Mouse (Mus musculus) lung, adult 2 months (tissue): ENCODE data around the gene Slc25a42. TPM values are rescaled to one million over a fixed set of nuclear protein-coding genes. Genes with fewer than 3 reads are reported as not detected.
A peak's percentile ranks its signal among the peaks of the same experiment; 100 is the strongest.

Experiments
- DNase-seq: peaks from one replicate; pipeline ENCODE4 v3.0.0; 2022
- H3K4me1 ChIP-seq: fragments of 200-500 bp; 2 replicates; pipeline ENCODE4 v1.6.1; 2011; ENCODE audit warnings: low read length; ENCODE audit not compliant: control insufficient read depth, insufficient read depth
- H3K4me3 ChIP-seq: fragments of 200-500 bp; replicated peaks from 2 replicates; pipeline ENCODE3; 2011; ENCODE audit warnings: low read depth, mild to moderate bottlenecking, control low read depth, low read length; ENCODE audit errors: extremely low read depth
- CTCF ChIP-seq: fragments of 200-500 bp; IDR thresholded peaks from 2 replicates; pipeline ENCODE4 v1.5.1; 2011; ENCODE audit warnings: mild to moderate bottlenecking, low read length, control low read depth; ENCODE audit not compliant: insufficient read depth
- POLR2A ChIP-seq: fragments of 200-500 bp; IDR thresholded peaks from 2 replicates; pipeline ENCODE4 v1.6.1; 2011; ENCODE audit warnings: low read depth, mild to moderate bottlenecking, control low read depth, low read length, borderline replicate concordance; ENCODE audit errors: extremely low read depth
- whole genome bisulfite sequencing: fragments of 180-500 bp; shearing (Covaris S2); methylation state at CpG from one replicate; pipeline ENCODE4 v1.1.7; 2018; 5-methylcytosine and 5-hydroxymethylcytosine counted together
- polyA plus RNA-seq: library from polyadenylated mRNA; depleted of rRNA; stranded (reverse); fragments of >200 nt; gene quantifications from 2 replicates; pipeline ENCODE4 v1.2.3, GENCODE M21; 2012

Gene Slc25a42
- polyA plus RNA-seq, 1 experiment, result 29.6 TPM

GRCm38 (mm10) chr8:70160015-70160414, 52.1 kb downstream of the Slc25a42 start:
- 47% methylated on average over 13 of the region's 13 CpGs for WGBS
- TF ChIP-seq CTCF (no peak), POLR2A (no peak)
- H3K4me1 ChIP-seq, result no peaks in the 10 kb centered on the region
- no peak for DNase-seq
- H3K4me3 ChIP-seq, result no peak overlapping the region

GRCm38 (mm10) chr8:70159211-70159610, 52.9 kb downstream of the Slc25a42 start:
- H3K4me1 ChIP-seq, result no peaks in the 10 kb centered on the region
- H3K4me3 ChIP-seq, result no peak overlapping the region
- no peak for DNase-seq
- WGBS, result 85% methylated on average over 4 of the region's 4 CpGs
- TF ChIP-seq CTCF (no peak), POLR2A (no peak)

- no peaks in the 10 kb centered on the region for H3K4me1 ChIP-seq
- peak overlapping the region; percentile 6 for H3K4me3 ChIP-seq
- WGBS, result 11% methylated on average over 39 of the region's 40 CpGs
- DNase-seq, result peak; percentile 62
- TF ChIP-seq POLR2A, result no peak
- no peak for TF ChIP-seq CTCF
Observed at GRCm38 (mm10) chr8:70158069-70158853, 53.8 kb downstream of the Slc25a42 start.

GRCm38 (mm10) chr8:70157240-70157800, 54.8 kb downstream of the Slc25a42 start:
- no peak for TF ChIP-seq CTCF
- TF ChIP-seq POLR2A, result no peak
- WGBS, result 100% methylated on average over 1 of the region's 1 CpGs
- peaks cover 4% of the 10 kb centered on the region; the same call in 1 of the 2 replicates for H3K4me1 ChIP-seq
- H3K4me3 ChIP-seq, result no peak overlapping the region
- no peak for DNase-seq

- TF ChIP-seq CTCF (no peak), POLR2A (no peak)
- H3K4me3 ChIP-seq, result no peak overlapping the region
- peaks cover 4% of the 10 kb centered on the region; the same call in 1 of the 2 replicates for H3K4me1 ChIP-seq
- DNase-seq, result peak; percentile 53
- WGBS, result 13% methylated on average over 21 of the region's 22 CpGs
Observed at GRCm38 (mm10) chr8:70152537-70153257, 59.4 kb downstream of the Slc25a42 start.

- 21% methylated on average over 13 of the region's 13 CpGs for WGBS
- TF ChIP-seq POLR2A, result no peak
- TF ChIP-seq CTCF, result no peak
- Histone ChIP-seq H3K4me3 (no peak overlapping the region), H3K4me1 (peaks cover 4% of the 10 kb centered on the region; the same call in 1 of the 2 replicates)
- DNase-seq, result no peak
Observed at GRCm38 (mm10) chr8:70150158-70150557, 61.9 kb downstream of the Slc25a42 start.

- DNase-seq, result no peak
- peaks cover 4% of the 10 kb centered on the region; the same call in 1 of the 2 replicates for H3K4me1 ChIP-seq
- TF ChIP-seq POLR2A (no peak), CTCF (no peak)
- 78% methylated on average over 7 of the region's 7 CpGs for WGBS
- no peak overlapping the region for H3K4me3 ChIP-seq
Observed at GRCm38 (mm10) chr8:70147678-70148607, 64.2 kb downstream of the Slc25a42 start.

- DNase-seq, result no peak
- peak overlapping the region; percentile 81 for H3K4me3 ChIP-seq
- peaks cover 12% of the 10 kb centered on the region for H3K4me1 ChIP-seq
- no peak for TF ChIP-seq POLR2A
- TF ChIP-seq CTCF, result no peak
- WGBS, result 4% methylated on average over 9 of the region's 9 CpGs
Observed at GRCm38 (mm10) chr8:70139981-70140380, 72.1 kb downstream of the Slc25a42 start.
